Mouse (Mus musculus): ENCODE measurements around the gene Tubb2b. TPM values are rescaled to one million over a fixed set of nuclear protein-coding genes. Genes with fewer than 3 reads are reported as not detected.

Gene Tubb2b
- total and polyA plus RNA-seq, 2 experiments from 2014 or later = 1,072 to 5,538 TPM

- TF ChIP-seq CTCF (IDR thresholded peaks at IDR 0.05; ENCODE audit: low read depth) = no peak
- 21% methylated on average over 4 of the region's 4 CpGs for WGBS
- ATAC-seq = no peak
Measured at GRCm38 (mm10) chr13:34109677-34110058, 20.6 kb downstream of the Tubb2b start.

GRCm38 (mm10) chr13:34109035-34109676, 21.1 kb downstream of the Tubb2b start:
- 56% methylated on average over 4 of the region's 4 CpGs for WGBS
- Histone ChIP-seq H3K36me3 (ENCODE audit: insufficient read depth) (no peaks in the 10 kb centered on the region), H3K4me2 (ENCODE audit: low read depth) (no peak overlapping the region), H3K27ac (ENCODE audit: low read depth, low read length) (no peak overlapping the region), H3K27me3 (ENCODE audit: insufficient read depth, low read length) (no peaks in the 10 kb centered on the region), H3K9ac (no peak overlapping the region), H3K4me1 (ENCODE audit: insufficient read depth) (no peaks in the 10 kb centered on the region), H3K9me3 (ENCODE audit: low read length) (no peaks in the 10 kb centered on the region), H3K4me3 (ENCODE audit: low read depth, low read length) (no peak overlapping the region)
- DNase-seq (no peak), ATAC-seq (no peak)
- TF ChIP-seq CTCF (IDR thresholded peaks at IDR 0.05; ENCODE audit: low read depth) = no peak

More at GRCm38 (mm10) chr13:34109677-34110058, 20.6 kb downstream of the Tubb2b start:
- Histone ChIP-seq H3K27me3 (ENCODE audit: insufficient read depth, low read length) (no peaks in the 10 kb centered on the region), H3K4me1 (ENCODE audit: insufficient read depth) (no peaks in the 10 kb centered on the region), H3K9me3 (ENCODE audit: low read length) (no peaks in the 10 kb centered on the region), H3K4me2 (ENCODE audit: low read depth) (no peak overlapping the region), H3K36me3 (ENCODE audit: insufficient read depth) (no peaks in the 10 kb centered on the region), H3K27ac (ENCODE audit: low read depth, low read length) (no peak overlapping the region), H3K4me3 (ENCODE audit: low read depth, low read length) (no peak overlapping the region), H3K9ac (no peak overlapping the region)
- no peak for DNase-seq

GRCm38 (mm10) chr13:34106999-34107398, 23.3 kb downstream of the Tubb2b start:
- DNase-seq (no peak), ATAC-seq (no peak)
- 92% methylated on average over 1 of the region's 1 CpGs for WGBS
- H3K27me3 ChIP-seq (ENCODE audit: insufficient read depth, low read length) = no peaks in the 10 kb centered on the region
- H3K4me2 ChIP-seq (ENCODE audit: low read depth) = no peak overlapping the region
- H3K4me1 ChIP-seq (ENCODE audit: insufficient read depth) = no peaks in the 10 kb centered on the region
- TF ChIP-seq CTCF (IDR thresholded peaks at IDR 0.05; ENCODE audit: low read depth) = no peak
- no peak overlapping the region for H3K9ac ChIP-seq
- no peak overlapping the region for H3K4me3 ChIP-seq (ENCODE audit: low read depth, low read length)
- H3K27ac ChIP-seq (ENCODE audit: low read depth, low read length) = no peak overlapping the region
- no peaks in the 10 kb centered on the region for H3K36me3 ChIP-seq (ENCODE audit: insufficient read depth)
- no peaks in the 10 kb centered on the region for H3K9me3 ChIP-seq (ENCODE audit: low read length)

GRCm38 (mm10) chr13:34106256-34106655, 24.0 kb downstream of the Tubb2b start:
- Histone ChIP-seq H3K27ac (ENCODE audit: low read depth, low read length) (no peak overlapping the region), H3K36me3 (ENCODE audit: insufficient read depth) (no peaks in the 10 kb centered on the region), H3K4me2 (ENCODE audit: low read depth) (no peak overlapping the region), H3K9me3 (ENCODE audit: low read length) (no peaks in the 10 kb centered on the region), H3K4me1 (ENCODE audit: insufficient read depth) (no peaks in the 10 kb centered on the region), H3K9ac (no peak overlapping the region), H3K4me3 (ENCODE audit: low read depth, low read length) (no peak overlapping the region), H3K27me3 (ENCODE audit: insufficient read depth, low read length) (no peaks in the 10 kb centered on the region)
- DNase-seq (no peak), ATAC-seq (peak; percentile 43)
- peak; percentile 15; the same call in 1 of the 2 replicates for TF ChIP-seq CTCF (IDR thresholded peaks at IDR 0.05; ENCODE audit: low read depth)
- 83% methylated on average over 2 of the region's 2 CpGs for WGBS

DNA sequence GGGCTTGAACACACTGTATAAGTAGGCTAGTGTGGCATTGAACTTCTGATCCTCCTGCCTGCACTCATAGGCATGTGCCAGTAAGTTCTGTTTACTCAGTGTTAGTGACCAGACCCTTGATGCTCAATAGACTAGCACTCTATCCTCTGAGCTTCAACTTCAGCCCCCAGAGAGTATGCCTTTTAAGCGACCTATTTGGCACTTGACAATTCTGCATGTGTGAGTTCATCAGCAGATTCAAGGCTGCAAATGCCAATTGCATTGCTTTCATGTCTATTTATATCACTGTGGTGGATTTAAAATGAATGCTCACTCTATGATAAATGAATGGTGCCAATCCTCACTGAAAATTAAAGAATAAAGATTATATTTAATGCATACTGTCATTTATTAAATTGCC, 24.9 kb downstream of the Tubb2b start:
- Histone ChIP-seq H3K27me3 (ENCODE audit: insufficient read depth, low read length) (no peaks in the 10 kb centered on the region), H3K4me3 (ENCODE audit: low read depth, low read length) (no peak overlapping the region), H3K9ac (no peak overlapping the region), H3K9me3 (ENCODE audit: low read length) (no peaks in the 10 kb centered on the region), H3K36me3 (ENCODE audit: insufficient read depth) (no peaks in the 10 kb centered on the region), H3K4me1 (ENCODE audit: insufficient read depth) (no peaks in the 10 kb centered on the region), H3K27ac (ENCODE audit: low read depth, low read length) (no peak overlapping the region), H3K4me2 (ENCODE audit: low read depth) (no peak overlapping the region)
- ATAC-seq (no peak), DNase-seq (no peak)
- TF ChIP-seq CTCF (IDR thresholded peaks at IDR 0.05; ENCODE audit: low read depth) = no peak
- 65% methylated on average over 1 of the region's 1 CpGs for WGBS

DNA sequence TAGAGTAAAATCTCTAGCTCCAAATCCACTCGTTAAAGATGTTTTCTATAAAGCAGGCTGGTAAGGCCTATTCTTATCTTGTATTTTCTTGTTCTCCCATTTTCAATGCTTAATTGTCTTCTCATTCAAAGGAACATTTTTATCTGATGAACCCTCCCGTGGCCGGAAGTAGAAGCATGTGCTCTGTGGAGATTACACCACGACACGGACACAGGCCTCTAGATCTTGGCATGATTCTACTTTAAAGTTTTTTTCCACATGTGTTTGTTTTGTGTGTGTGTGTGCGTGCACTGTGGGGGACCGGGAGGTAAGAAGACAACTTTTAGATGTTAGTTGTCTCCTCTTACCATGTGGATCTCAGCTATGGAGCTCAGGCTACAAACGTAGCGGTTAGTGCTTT, 28.4 kb downstream of the Tubb2b start:
- Histone ChIP-seq H3K4me1 (ENCODE audit: insufficient read depth) (peaks cover 4% of the 10 kb centered on the region; the same call in 1 of the 2 replicates), H3K9me3 (ENCODE audit: low read length) (no peaks in the 10 kb centered on the region), H3K27ac (ENCODE audit: low read depth, low read length) (no peak overlapping the region), H3K36me3 (ENCODE audit: insufficient read depth) (no peaks in the 10 kb centered on the region), H3K4me2 (ENCODE audit: low read depth) (no peak overlapping the region), H3K9ac (no peak overlapping the region), H3K4me3 (ENCODE audit: low read depth, low read length) (no peak overlapping the region), H3K27me3 (ENCODE audit: insufficient read depth, low read length) (no peaks in the 10 kb centered on the region)
- no peak for ATAC-seq
- TF ChIP-seq CTCF (IDR thresholded peaks at IDR 0.05; ENCODE audit: low read depth) = no peak
- 67% methylated on average over 9 of the region's 9 CpGs for WGBS
- DNase-seq = no peak

GRCm38 (mm10) chr13:34101247-34101646, 29.0 kb downstream of the Tubb2b start:
- no peak overlapping the region for H3K4me2 ChIP-seq (ENCODE audit: low read depth)
- no peak overlapping the region for H3K4me3 ChIP-seq (ENCODE audit: low read depth, low read length)
- TF ChIP-seq CTCF (IDR thresholded peaks at IDR 0.05; ENCODE audit: low read depth) = no peak
- no peaks in the 10 kb centered on the region for H3K36me3 ChIP-seq (ENCODE audit: insufficient read depth)
- H3K27ac ChIP-seq (ENCODE audit: low read depth, low read length) = no peak overlapping the region
- H3K9me3 ChIP-seq (ENCODE audit: low read length) = no peaks in the 10 kb centered on the region
- H3K27me3 ChIP-seq (ENCODE audit: insufficient read depth, low read length) = no peaks in the 10 kb centered on the region
- DNase-seq (no peak), ATAC-seq (no peak)
- 91% methylated on average over 10 of the region's 10 CpGs for WGBS
- H3K9ac ChIP-seq = no peak overlapping the region
- H3K4me1 ChIP-seq (ENCODE audit: insufficient read depth) = peaks cover 11% of the 10 kb centered on the region
